Mouse (Mus musculus): Measurements from ENCODE around the gene Epb41l3. TPM values are rescaled to one million over a fixed set of nuclear protein-coding genes. Genes with fewer than 3 reads are reported as not detected.

Epb41l3 gene
- 80.2 and 102 TPM in 2 replicates for polyA plus RNA-seq (2012; rRNA removed)
- polyA plus RNA-seq (2014; fragmentation: Nextera tagmentation; extraction: Ambion mirVana), result 140 and 157 TPM in 2 replicates

DNA sequence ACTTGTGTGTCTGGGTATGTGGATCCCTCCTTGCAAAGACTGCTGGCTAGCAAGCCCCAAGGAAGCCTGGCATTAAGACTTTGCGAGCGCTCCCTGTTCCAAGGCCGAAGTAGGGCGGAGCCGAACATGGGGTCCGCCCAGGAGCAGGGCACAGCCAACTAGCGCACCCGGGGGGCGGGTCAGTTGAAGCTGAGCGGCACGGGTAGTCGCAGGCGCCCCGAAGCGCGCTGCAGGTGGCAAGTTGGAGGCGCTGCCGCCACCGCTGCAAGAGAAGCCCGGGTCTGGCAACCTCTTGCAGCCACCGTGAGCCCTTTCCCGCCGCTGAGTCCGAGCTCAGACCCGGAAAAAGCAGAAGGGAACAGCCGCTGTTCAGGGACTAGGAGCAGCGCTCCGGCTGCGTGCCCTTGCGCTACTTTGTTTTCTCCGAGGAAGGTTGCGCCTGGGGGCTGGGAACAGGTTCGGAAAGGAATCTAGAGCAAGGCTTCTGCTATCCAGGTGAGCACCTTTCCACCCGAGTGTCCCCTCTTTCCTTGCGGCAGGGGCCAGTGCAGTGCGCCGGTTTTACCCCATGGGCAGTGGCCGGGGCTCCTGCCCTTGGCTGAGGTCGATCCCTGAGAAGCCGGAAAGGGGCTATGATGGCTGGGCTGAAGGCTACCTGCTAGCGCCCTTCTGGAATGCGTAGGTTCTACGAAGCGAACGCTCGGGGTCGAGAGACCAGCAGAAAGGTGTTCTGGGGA is at the start of gene Epb41l3:
Gene Epb41l3 (plus strand): TSS at position 183 of the 737 bp plus-strand sequence.
- Histone ChIP-seq H3K27ac (replicated peaks; ENCODE audit: low read depth, low read length) (no peak within 1 kb of the TSS), H3K36me3 (ENCODE audit: control insufficient read depth, insufficient read depth, low read length) (no peaks in the 10 kb centered on the region), H3K4me3 (replicated peaks; ENCODE audit: low read length) (peak within 1 kb of the TSS; percentile 52), H3K9me3 (ENCODE audit: control insufficient read depth, low read length) (no peaks in the 10 kb centered on the region), H3K27me3 (ENCODE audit: control insufficient read depth, insufficient read depth, low read length) (peaks cover 37% of the 10 kb centered on the region), H3K9ac (ENCODE audit: low read depth, low read length, severe bottlenecking) (peak within 1 kb of the TSS; percentile 44), H3K4me2 (replicated peaks; ENCODE audit: low read depth, low read length, severe bottlenecking) (peak within 1 kb of the TSS; percentile 99), H3K4me1 (ENCODE audit: control insufficient read depth, insufficient read depth, low read length) (peaks cover 7% of the 10 kb centered on the region; the same call in 1 of the 2 replicates)
- DNase-seq (ENCODE audit: low spot score) (peak; percentile 81), ATAC-seq (ENCODE audit: low FRiP score, low read depth) (peak; percentile 91)
- under 1% methylated on average over 43 of the region's 47 CpGs for WGBS
- no peak for TF ChIP-seq POLR2A (IDR thresholded peaks at IDR 0.05; ENCODE audit: borderline replicate concordance, extremely low read depth, insufficient read depth, insufficient read length)

DNA sequence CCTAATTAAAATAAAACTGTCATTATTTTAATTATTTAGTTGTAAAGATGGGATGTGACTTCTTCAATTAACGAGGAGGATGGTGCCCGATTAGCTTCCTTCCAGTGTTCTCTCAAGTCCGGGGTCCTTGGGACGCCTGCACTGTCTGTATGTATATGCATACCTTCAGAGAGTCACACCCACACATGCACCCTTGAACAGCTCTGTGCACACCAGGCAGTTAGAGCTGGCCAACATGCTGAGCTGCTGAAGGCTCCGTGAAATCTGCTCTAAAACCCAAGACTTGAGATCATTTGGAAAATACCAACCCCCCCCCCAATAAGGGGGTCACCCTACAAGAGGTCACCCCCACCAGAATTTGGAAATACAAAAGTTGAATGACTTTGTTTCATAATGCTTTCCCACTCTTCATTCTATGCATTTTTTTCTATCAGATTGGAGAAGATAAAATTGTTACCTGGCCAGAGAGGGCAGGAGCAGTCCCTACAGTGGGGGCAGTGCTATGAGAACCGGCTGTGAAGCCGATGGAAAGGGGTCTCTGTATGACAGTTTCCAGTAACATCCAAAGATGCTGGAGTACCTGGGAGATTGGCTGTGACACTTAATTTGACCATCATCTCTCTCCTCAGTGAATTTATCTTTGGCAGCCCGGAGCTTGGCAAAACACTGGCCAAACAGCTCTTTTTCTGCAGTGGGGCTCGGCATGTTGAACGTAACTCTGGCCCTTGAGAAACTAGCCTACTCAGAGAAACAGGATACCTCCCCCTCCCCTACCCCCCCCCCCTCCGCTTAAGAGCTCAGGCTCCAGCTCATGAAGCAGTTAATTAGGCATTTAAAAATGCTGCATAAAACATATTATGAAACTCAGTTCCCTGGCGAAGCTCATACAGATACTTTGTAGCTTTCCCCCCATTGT is 36.5 kb upstream of the Epb41l3 start:
- 58% methylated on average over 12 of the region's 12 CpGs for WGBS
- TF ChIP-seq POLR2A (IDR thresholded peaks at IDR 0.05; ENCODE audit: borderline replicate concordance, extremely low read depth, insufficient read depth, insufficient read length), result no peak
- Histone ChIP-seq H3K36me3 (ENCODE audit: control insufficient read depth, insufficient read depth, low read length) (no peaks in the 10 kb centered on the region), H3K9ac (ENCODE audit: low read depth, low read length, severe bottlenecking) (no peak overlapping the region), H3K4me2 (replicated peaks; ENCODE audit: low read depth, low read length, severe bottlenecking) (no peak overlapping the region), H3K4me1 (ENCODE audit: control insufficient read depth, insufficient read depth, low read length) (no peaks in the 10 kb centered on the region), H3K27ac (replicated peaks; ENCODE audit: low read depth, low read length) (no peak overlapping the region), H3K4me3 (replicated peaks; ENCODE audit: low read length) (no peak overlapping the region), H3K9me3 (ENCODE audit: control insufficient read depth, low read length) (no peaks in the 10 kb centered on the region), H3K27me3 (ENCODE audit: control insufficient read depth, insufficient read depth, low read length) (no peaks in the 10 kb centered on the region)
- no peak for ATAC-seq (ENCODE audit: low FRiP score, low read depth)
- no peak for DNase-seq (ENCODE audit: low spot score)

- H3K9ac ChIP-seq (ENCODE audit: low read depth, low read length, severe bottlenecking), result no peak overlapping the region
- no peak overlapping the region for H3K27ac ChIP-seq (replicated peaks; ENCODE audit: low read depth, low read length)
- no peak for TF ChIP-seq POLR2A (IDR thresholded peaks at IDR 0.05; ENCODE audit: borderline replicate concordance, extremely low read depth, insufficient read depth, insufficient read length)
- H3K4me3 ChIP-seq (replicated peaks; ENCODE audit: low read length), result no peak overlapping the region
- WGBS, result 46% methylated on average over 4 of the region's 4 CpGs
- no peak overlapping the region for H3K4me2 ChIP-seq (replicated peaks; ENCODE audit: low read depth, low read length, severe bottlenecking)
- no peak for DNase-seq (ENCODE audit: low spot score)
- H3K9me3 ChIP-seq (ENCODE audit: control insufficient read depth, low read length), result no peaks in the 10 kb centered on the region
- no peaks in the 10 kb centered on the region for H3K4me1 ChIP-seq (ENCODE audit: control insufficient read depth, insufficient read depth, low read length)
- H3K36me3 ChIP-seq (ENCODE audit: control insufficient read depth, insufficient read depth, low read length), result no peaks in the 10 kb centered on the region
- no peaks in the 10 kb centered on the region for H3K27me3 ChIP-seq (ENCODE audit: control insufficient read depth, insufficient read depth, low read length)
- ATAC-seq (ENCODE audit: low FRiP score, low read depth), result no peak
Observed at GRCm38 (mm10) chr17:69041516-69041915, 34.0 kb upstream of the Epb41l3 start.

- DNase-seq (ENCODE audit: low spot score) (no peak), ATAC-seq (ENCODE audit: low FRiP score, low read depth) (no peak)
- Histone ChIP-seq H3K9ac (ENCODE audit: low read depth, low read length, severe bottlenecking) (no peak overlapping the region), H3K4me3 (replicated peaks; ENCODE audit: low read length) (no peak overlapping the region), H3K36me3 (ENCODE audit: control insufficient read depth, insufficient read depth, low read length) (no peaks in the 10 kb centered on the region), H3K9me3 (ENCODE audit: control insufficient read depth, low read length) (no peaks in the 10 kb centered on the region), H3K4me2 (replicated peaks; ENCODE audit: low read depth, low read length, severe bottlenecking) (no peak overlapping the region), H3K4me1 (ENCODE audit: control insufficient read depth, insufficient read depth, low read length) (no peaks in the 10 kb centered on the region), H3K27ac (replicated peaks; ENCODE audit: low read depth, low read length) (no peak overlapping the region), H3K27me3 (ENCODE audit: control insufficient read depth, insufficient read depth, low read length) (no peaks in the 10 kb centered on the region)
- 68% methylated on average over 3 of the region's 3 CpGs for WGBS
- TF ChIP-seq POLR2A (IDR thresholded peaks at IDR 0.05; ENCODE audit: borderline replicate concordance, extremely low read depth, insufficient read depth, insufficient read length), result no peak
Observed at GRCm38 (mm10) chr17:69048826-69049225, 26.7 kb upstream of the Epb41l3 start.

GRCm38 (mm10) chr17:69054029-69054428 is 21.5 kb upstream of the Epb41l3 start:
- no peak for DNase-seq (ENCODE audit: low spot score)
- no peak for ATAC-seq (ENCODE audit: low FRiP score, low read depth)
- TF ChIP-seq POLR2A (IDR thresholded peaks at IDR 0.05; ENCODE audit: borderline replicate concordance, extremely low read depth, insufficient read depth, insufficient read length), result no peak
- no peaks in the 10 kb centered on the region for H3K36me3 ChIP-seq (ENCODE audit: control insufficient read depth, insufficient read depth, low read length)
- no peak overlapping the region for H3K27ac ChIP-seq (replicated peaks; ENCODE audit: low read depth, low read length)
- H3K27me3 ChIP-seq (ENCODE audit: control insufficient read depth, insufficient read depth, low read length), result no peaks in the 10 kb centered on the region
- no peaks in the 10 kb centered on the region for H3K4me1 ChIP-seq (ENCODE audit: control insufficient read depth, insufficient read depth, low read length)
- H3K9me3 ChIP-seq (ENCODE audit: control insufficient read depth, low read length), result no peaks in the 10 kb centered on the region
- H3K9ac ChIP-seq (ENCODE audit: low read depth, low read length, severe bottlenecking), result no peak overlapping the region
- no peak overlapping the region for H3K4me3 ChIP-seq (replicated peaks; ENCODE audit: low read length)
- WGBS, result 80% methylated on average over 4 of the region's 4 CpGs
- H3K4me2 ChIP-seq (replicated peaks; ENCODE audit: low read depth, low read length, severe bottlenecking), result no peak overlapping the region

All from limb, embryonic 14.5 days (tissue).